Mouse (Mus musculus) bone marrow, adult 2 months (tissue): ENCODE measurements around the gene Tomm40.

Source experiments
- CTCF ChIP-seq: fragments of 200-500 bp; IDR thresholded peaks from 2 replicates; pipeline ENCODE4 v1.5.1; 2011; ENCODE audit warnings: low read length, control low read depth; ENCODE audit not compliant: control insufficient read depth, insufficient read depth
- POLR2A ChIP-seq: fragments of 200-500 bp; IDR thresholded peaks from 2 replicates; pipeline ENCODE4 v1.6.1; 2011; ENCODE audit warnings: low read depth, mild to moderate bottlenecking, control low read depth, low read length, borderline replicate concordance; ENCODE audit not compliant: control insufficient read depth

GRCm38 (mm10) chr7:19764581-19764980 lies 49.3 kb upstream of the Tomm40 start:
- no peak for TF ChIP-seq CTCF
- no peak for TF ChIP-seq POLR2A
